ENCODE assay signal across 8 mouse cellular contexts in genomic region chr4:152625032-152626003, GRCm38 (mm10).
DNase-seq lines count a peak whose midpoint lies in the region; ATAC-seq and TF ChIP-seq lines count a peak whose summit lies in the region.

No protein-coding gene starts in this region.

- peak; percentile 51 for ATAC-seq in heart, postnatal 0 days (ENCODE audit: insufficient read depth, low read depth)
- peak; percentile 73 for ATAC-seq in liver, embryonic 11.5 days (replicated peaks; ENCODE audit: low FRiP score)
- peak; percentile 81 for ATAC-seq in neural tube, embryonic 13.5 days (ENCODE audit: low read depth)

- no peaks in the 10 kb centered on the region for H3K36me3 ChIP-seq in ES-Bruce4 (ENCODE audit: control insufficient read depth, insufficient read depth, low read length, poor library complexity, severe bottlenecking)
- no peaks in the 10 kb centered on the region for H3K36me3 ChIP-seq in heart, postnatal 0 days (replicated peaks; ENCODE audit: control insufficient read depth, insufficient read depth, low read length)
- H3K36me3 ChIP-seq in liver, embryonic 11.5 days (ENCODE audit: control insufficient read depth, insufficient read depth, low read length) = no peaks in the 10 kb centered on the region
- H3K36me3 ChIP-seq in neural tube, embryonic 13.5 days = no peaks in the 10 kb centered on the region

- TF ChIP-seq POLR2A in ES-Bruce4 (IDR thresholded peaks at IDR 0.05; ENCODE audit: insufficient read depth, low read length) = no peak
- no peak for TF ChIP-seq POLR2A in embryonic fibroblast, embryonic 13.5 days (IDR thresholded peaks at IDR 0.05; ENCODE audit: low read depth, low read length)

- H3K27me3 ChIP-seq in ES-Bruce4 (ENCODE audit: control insufficient read depth, insufficient read depth, low read length, poor library complexity, severe bottlenecking) = no peaks in the 10 kb centered on the region
- H3K27me3 ChIP-seq in heart, postnatal 0 days (ENCODE audit: control insufficient read depth, insufficient read depth, low read length) = no peaks in the 10 kb centered on the region
- no peaks in the 10 kb centered on the region for H3K27me3 ChIP-seq in liver, embryonic 11.5 days (replicated peaks; ENCODE audit: control insufficient read depth, insufficient read depth, low read length)
- peaks cover 11% of the 10 kb centered on the region for H3K27me3 ChIP-seq in neural tube, embryonic 13.5 days

- H3K9ac ChIP-seq in ES-Bruce4 (ENCODE audit: low read depth, poor library complexity, severe bottlenecking) = no peak overlapping the region
- no peak overlapping the region for H3K9ac ChIP-seq in heart, postnatal 0 days (replicated peaks; ENCODE audit: low read depth, low read length)
- no peak overlapping the region for H3K9ac ChIP-seq in liver, embryonic 11.5 days (ENCODE audit: low read depth, low read length)
- H3K9ac ChIP-seq in neural tube, embryonic 13.5 days = no peak overlapping the region

- H3K27ac ChIP-seq in ES-Bruce4 (ENCODE audit: insufficient read depth, low read length) = no peak overlapping the region
- no peak overlapping the region for H3K27ac ChIP-seq in embryonic fibroblast, embryonic 13.5 days (ENCODE audit: insufficient read depth, low read length)
- no peak overlapping the region for H3K27ac ChIP-seq in heart, postnatal 0 days (ENCODE audit: low read depth)
- H3K27ac ChIP-seq in liver, embryonic 11.5 days (ENCODE audit: low read depth, low read length) = no peak overlapping the region
- H3K27ac ChIP-seq in neural tube, embryonic 13.5 days (replicated peaks) = peak overlapping the region; percentile 86

- no peak overlapping the region for H3K4me3 ChIP-seq in ES-Bruce4 (ENCODE audit: low read depth, low read length)
- no peak overlapping the region for H3K4me3 ChIP-seq in embryonic fibroblast, embryonic 13.5 days (ENCODE audit: insufficient read depth, low read length)
- H3K4me3 ChIP-seq in heart, postnatal 0 days (ENCODE audit: low read depth, low read length) = no peak overlapping the region
- H3K4me3 ChIP-seq in liver, embryonic 11.5 days (ENCODE audit: low read depth, low read length) = no peak overlapping the region
- H3K4me3 ChIP-seq in neural tube, embryonic 13.5 days = no peak overlapping the region

- H3K4me1 ChIP-seq in ES-Bruce4 (ENCODE audit: control insufficient read depth, insufficient read depth, low read length) = no peaks in the 10 kb centered on the region
- no peaks in the 10 kb centered on the region for H3K4me1 ChIP-seq in embryonic fibroblast, embryonic 13.5 days (ENCODE audit: control insufficient read depth, insufficient read depth, low read length)
- H3K4me1 ChIP-seq in heart, postnatal 0 days (ENCODE audit: control insufficient read depth, insufficient read depth) = no peaks in the 10 kb centered on the region
- no peaks in the 10 kb centered on the region for H3K4me1 ChIP-seq in liver, embryonic 11.5 days (replicated peaks; ENCODE audit: control insufficient read depth, insufficient read depth, low read length)
- peaks cover 46% of the 10 kb centered on the region for H3K4me1 ChIP-seq in neural tube, embryonic 13.5 days (replicated peaks)

- peak; percentile 86 for TF ChIP-seq CTCF in ES-Bruce4 (IDR thresholded peaks at IDR 0.05; ENCODE audit: low read depth, low read length)
- peak; percentile 76 for TF ChIP-seq CTCF in embryonic fibroblast, embryonic 13.5 days (IDR thresholded peaks at IDR 0.05; ENCODE audit: borderline replicate concordance, insufficient read depth, low read length)
- TF ChIP-seq CTCF in heart, postnatal 0 days (IDR thresholded peaks at IDR 0.05; ENCODE audit: low read depth) = peak; percentile 88

- no peak overlapping the region for H3K4me2 ChIP-seq in heart, postnatal 0 days (ENCODE audit: low read depth, low read length)
- no peak overlapping the region for H3K4me2 ChIP-seq in liver, embryonic 11.5 days
- peak overlapping the region; percentile 4; the same call in 1 of the 2 replicates for H3K4me2 ChIP-seq in neural tube, embryonic 13.5 days

- WGBS in heart, postnatal 0 days = 4% methylated on average over 22 of the region's 22 CpGs
- 6% methylated on average over 22 of the region's 22 CpGs for WGBS in liver, embryonic 11.5 days
- WGBS in neural tube, embryonic 13.5 days = 3% methylated on average over 22 of the region's 22 CpGs

- peak; percentile 86 for DNase-seq in brain, adult 2 months (ENCODE audit: low read depth, low spot score)
- peak; percentile 61 for DNase-seq in heart, postnatal 0 days (ENCODE audit: low spot score)
- peak; percentile 29 to 55 for DNase-seq in kidney, postnatal 25 days
- DNase-seq in liver, embryonic 11.5 days (ENCODE audit: low spot score) = peak; percentile 58
- peak; percentile 12 to 14 for DNase-seq in thymus, postnatal 36 days

- H3K9me3 ChIP-seq in ES-Bruce4 (replicated peaks; ENCODE audit: control insufficient read depth, insufficient read depth, low read length, poor library complexity, severe bottlenecking) = no peaks in the 10 kb centered on the region
- no peaks in the 10 kb centered on the region for H3K9me3 ChIP-seq in heart, postnatal 0 days (replicated peaks; ENCODE audit: control insufficient read depth, low read length)
- H3K9me3 ChIP-seq in liver, embryonic 11.5 days (ENCODE audit: control insufficient read depth, low read length) = no peaks in the 10 kb centered on the region
- no peaks in the 10 kb centered on the region for H3K9me3 ChIP-seq in neural tube, embryonic 13.5 days

- TF ChIP-seq EP300 in ES-Bruce4 (IDR thresholded peaks at IDR 0.05; ENCODE audit: insufficient read depth, low read depth, low read length) = no peak
- no peak for TF ChIP-seq EP300 in heart, postnatal 0 days (IDR thresholded peaks at IDR 0.05; ENCODE audit: low read depth)

Comparison
In these comparisons a context has a peak if more than half of its experiments do, and no peak if none do; other contexts are left out.
1. DNase-seq: peak in every context shown above with its lines; median percentile 86 in brain, adult 2 months; 61 in heart, postnatal 0 days; 58 in liver, embryonic 11.5 days; 42 in kidney, postnatal 25 days; 13 in thymus, postnatal 36 days.